Mouse (Mus musculus) gastrocnemius, postnatal 4 days (tissue): ENCODE data around the gene Creb3l1. TPM values are rescaled to one million over a fixed set of nuclear protein-coding genes. Genes with fewer than 3 reads are reported as not detected.

Experiments
- DNase-seq, 2 experiments: peaks; one replicate each; pipeline ENCODE4 v3.0.0; 2021 to 2022; ENCODE audit warnings: low spot score in 2 of 2, mixed read lengths in 2 of 2
- total RNA-seq, 2 experiments: library from RNA; stranded (reverse); gene quantifications; 2 replicates each; pipeline ENCODE4 v1.2.3; 2021

The Creb3l1 gene
- total RNA-seq, 2 experiments from 2014 or later: 44.8 to 59.4 TPM

GRCm38 (mm10) chr2:91967962-91968361, 56.3 kb downstream of the Creb3l1 start:
- DNase-seq: no peak

- DNase-seq: no peak
Observed at GRCm38 (mm10) chr2:91966367-91966766, 57.9 kb downstream of the Creb3l1 start.

- no peak for DNase-seq
Observed at GRCm38 (mm10) chr2:91965417-91965816, 58.9 kb downstream of the Creb3l1 start.

GRCm38 (mm10) chr2:91964610-91965204, 59.6 kb downstream of the Creb3l1 start:
- no peak for DNase-seq

GRCm38 (mm10) chr2:91963443-91963932, 60.8 kb downstream of the Creb3l1 start:
- DNase-seq: peak; percentile 98

GRCm38 (mm10) chr2:91962864-91963401, 61.4 kb downstream of the Creb3l1 start:
- no peak for DNase-seq

- DNase-seq: no peak
Observed at GRCm38 (mm10) chr2:91961901-91962761, 62.2 kb downstream of the Creb3l1 start.

- DNase-seq: no peak
Observed at GRCm38 (mm10) chr2:91960459-91960858, 63.8 kb downstream of the Creb3l1 start.

GRCm38 (mm10) chr2:91959544-91960410, 64.5 kb downstream of the Creb3l1 start:
- DNase-seq: no peak

GRCm38 (mm10) chr2:91958701-91959457, 65.4 kb downstream of the Creb3l1 start:
- DNase-seq: peak in 1 of 2 experiments; percentile 62

GRCm38 (mm10) chr2:91958049-91958448, 66.3 kb downstream of the Creb3l1 start:
- DNase-seq: no peak

- DNase-seq: no peak
Observed at GRCm38 (mm10) chr2:91957096-91957495, 67.2 kb downstream of the Creb3l1 start.

GRCm38 (mm10) chr2:91955875-91956274, 68.4 kb downstream of the Creb3l1 start:
- DNase-seq: no peak

- no peak for DNase-seq
Observed at GRCm38 (mm10) chr2:91955121-91955591, 69.1 kb downstream of the Creb3l1 start.

- no peak for DNase-seq
Observed at GRCm38 (mm10) chr2:91953825-91954224, 70.5 kb downstream of the Creb3l1 start.

GRCm38 (mm10) chr2:91950275-91951085, 73.8 kb downstream of the Creb3l1 start:
- DNase-seq: peak in 1 of 2 experiments; percentile 52

GRCm38 (mm10) chr2:91949411-91950274, 74.7 kb downstream of the Creb3l1 start:
- DNase-seq: peak in 1 of 2 experiments; percentile 68

- no peak for DNase-seq
Observed at GRCm38 (mm10) chr2:91948792-91949241, 75.5 kb downstream of the Creb3l1 start.
